Mouse (Mus musculus) T-helper 1 cell (primary cell): ENCODE measurements around the gene Sptan1.
"Not testable (repeated sequence)": the region's sequence is repeated elsewhere in the genome, so short reads cannot be mapped to it uniquely, and the experiment has no call there.

Experiments
- in situ Hi-C: fragments of 300-600 bp; cut with MboI, MseI; formaldehyde crosslinking; loops from one replicate; pipeline ENCODE4 v1.15.1; 2025; ENCODE audit warnings: high pct_unique_total_duplicates

The Sptan1 gene

GRCm38 (mm10) chr2:30009101-30009500 lies 43.7 kb downstream of the Sptan1 start:
- in situ Hi-C loops, result loop anchor here (5.0 to 25.0 kb wide), 3 partner anchors 502 to 2003 kb away; no protein-coding TSS in a partner anchor

- in situ Hi-C loops, result loop anchor here (25.0 kb wide), 1 partner anchor 2001 kb away; no protein-coding TSS in a partner anchor
Measured at GRCm38 (mm10) chr2:30010840-30011281, 45.5 kb downstream of the Sptan1 start.

- in situ Hi-C loops, result loop anchor here (25.0 kb wide), 1 partner anchor 1998 kb away; no protein-coding TSS in a partner anchor
Measured at GRCm38 (mm10) chr2:30014326-30014966, 49.1 kb downstream of the Sptan1 start.

- in situ Hi-C loops, result no loop called here
Measured at GRCm38 (mm10) chr2:30025454-30025853, 60.1 kb downstream of the Sptan1 start.

GRCm38 (mm10) chr2:30026997-30027396 lies 61.6 kb downstream of the Sptan1 start:
- in situ Hi-C loops, result no loop called here

GRCm38 (mm10) chr2:30032244-30032846 lies 67.0 kb downstream of the Sptan1 start:
- in situ Hi-C loops, result no loop called here

- in situ Hi-C loops, result no loop called here
Measured at GRCm38 (mm10) chr2:30032957-30033356, 67.6 kb downstream of the Sptan1 start.

- in situ Hi-C loops, result no loop called here
Measured at GRCm38 (mm10) chr2:30037762-30038161, 72.4 kb downstream of the Sptan1 start.

- in situ Hi-C loops, result no loop called here
Measured at GRCm38 (mm10) chr2:30038370-30038769, 73.0 kb downstream of the Sptan1 start.

- in situ Hi-C loops, result no loop called here
Measured at GRCm38 (mm10) chr2:30039687-30040086, 74.3 kb downstream of the Sptan1 start.

- in situ Hi-C loops, result no loop called here
Measured at GRCm38 (mm10) chr2:30042445-30042844, 77.1 kb downstream of the Sptan1 start.

GRCm38 (mm10) chr2:30044550-30044949 lies 79.2 kb downstream of the Sptan1 start:
- in situ Hi-C loops, result no loop called here

GRCm38 (mm10) chr2:30047127-30047526 lies 81.8 kb downstream of the Sptan1 start:
- in situ Hi-C loops, result no loop called here

- in situ Hi-C loops, result no loop called here
Measured at GRCm38 (mm10) chr2:30048101-30048501, 82.7 kb downstream of the Sptan1 start.

GRCm38 (mm10) chr2:30048699-30049388 lies 83.5 kb downstream of the Sptan1 start, which contains the start of gene Wdr34:
Gene Wdr34 (minus strand): TSS chr2:30048881.
- in situ Hi-C loops, result no loop called here

- in situ Hi-C loops, result no loop called here
Measured at GRCm38 (mm10) chr2:30049831-30050230, 84.5 kb downstream of the Sptan1 start.

GRCm38 (mm10) chr2:30051992-30052761 lies 86.8 kb downstream of the Sptan1 start:
- in situ Hi-C loops, result no loop called here

GRCm38 (mm10) chr2:30055310-30055709 lies 90.0 kb downstream of the Sptan1 start:
- in situ Hi-C loops, result not testable (repeated sequence)

- in situ Hi-C loops, result no loop called here
Measured at GRCm38 (mm10) chr2:30056736-30057135, 91.4 kb downstream of the Sptan1 start.

- in situ Hi-C loops, result no loop called here
Measured at GRCm38 (mm10) chr2:30057223-30057904, 92.0 kb downstream of the Sptan1 start, which contains the start of gene Set. Gene Set (plus strand): TSS chr2:30057378.

- in situ Hi-C loops, result no loop called here
Measured at GRCm38 (mm10) chr2:30058418-30058817, 93.1 kb downstream of the Sptan1 start.
